Mouse (Mus musculus) cerebellum, postnatal 14 days (tissue): ENCODE results near the gene Pfkm.

Source experiments
- DNase-seq, 2 experiments: peaks; one replicate each; pipeline ENCODE4 v3.0.0; 2021; ENCODE audit warnings: mixed read lengths in 2 of 2

Gene Pfkm

DNA sequence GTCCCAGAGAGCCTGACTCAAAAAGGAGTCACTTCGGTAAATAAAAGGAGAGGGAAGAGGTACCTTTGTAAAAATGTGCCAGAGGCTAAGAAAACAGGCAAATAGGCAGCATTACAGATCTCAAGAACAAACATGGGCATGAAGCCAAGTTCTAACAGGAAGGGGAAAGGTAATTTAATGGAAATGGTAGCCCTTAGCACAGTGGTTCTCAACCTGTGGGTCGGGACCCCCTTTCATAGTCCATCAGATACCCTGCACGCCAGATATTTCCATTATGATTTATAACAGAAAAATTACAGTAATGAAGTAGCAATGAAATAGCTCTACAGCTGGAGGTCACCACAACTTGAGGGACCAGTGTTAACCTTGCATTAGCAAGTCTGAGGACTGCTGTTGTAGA, 84.9 kb downstream of the Pfkm start:
- DNase-seq: no peak

DNA sequence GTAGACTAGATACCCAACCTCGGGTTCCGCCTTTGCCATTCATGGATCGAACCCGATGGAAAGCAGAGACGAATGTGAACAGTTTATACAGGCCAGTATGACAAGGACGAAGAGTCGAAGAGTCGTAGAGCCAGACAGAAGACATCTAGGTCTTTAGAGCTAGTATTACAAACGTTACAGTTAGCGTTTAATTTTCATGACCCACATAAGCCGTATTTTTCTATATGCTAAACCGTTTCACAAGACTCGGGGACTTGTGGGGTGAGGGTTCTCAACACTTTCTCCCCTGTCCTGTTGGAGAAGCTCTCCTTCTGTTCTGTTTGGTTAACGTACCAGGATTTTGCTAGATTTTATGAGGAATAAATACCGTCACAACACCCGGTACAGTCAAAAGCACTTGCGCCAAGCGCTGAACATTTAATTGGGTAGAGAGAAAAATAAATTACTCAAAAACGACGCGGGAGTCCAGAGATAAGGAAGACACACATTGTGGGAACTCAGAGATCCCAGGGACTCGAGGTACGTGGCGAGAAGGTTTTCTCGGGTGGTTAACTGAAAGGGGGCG, 88.3 kb downstream of the Pfkm start:
- peak; percentile 21 to 26 for DNase-seq

GRCm38 (mm10) chr15:98181132-98181711, 88.8 kb downstream of the Pfkm start:
- peak; percentile 96 to 97 for DNase-seq
